Mouse (Mus musculus) megakaryocyte, embryonic 14.5 days (primary cell): Measurements from ENCODE around the gene Grk3. TPM values are rescaled to one million over a fixed set of nuclear protein-coding genes. Genes with fewer than 3 reads are reported as not detected.
A peak's percentile ranks its signal among the peaks of the same experiment; 100 is the strongest.

Experiments
- H3K27me3 ChIP-seq: replicated peaks from 2 replicates; pipeline ENCODE3; 2012; ENCODE audit warnings: inconsistent platforms
- H3K36me3 ChIP-seq: replicated peaks from 2 replicates; pipeline ENCODE3; 2012; ENCODE audit warnings: low read length, inconsistent platforms, mixed read lengths
- H3K4me1 ChIP-seq: 2 replicates; pipeline ENCODE4 v1.6.1; 2012; ENCODE audit warnings: inconsistent platforms
- H3K4me3 ChIP-seq: replicated peaks from 2 replicates; pipeline ENCODE3; 2012; ENCODE audit warnings: moderate library complexity, mild to moderate bottlenecking, inconsistent platforms
- H3K9me3 ChIP-seq: 2 replicates; pipeline ENCODE4 v1.6.1; 2012; ENCODE audit warnings: inconsistent platforms
- FLI1 ChIP-seq: IDR thresholded peaks from 2 replicates; pipeline ENCODE4 v1.6.1; 2012; ENCODE audit warnings: low read length, inconsistent platforms, mixed read lengths
- GATA1 ChIP-seq: IDR thresholded peaks from 3 replicates; pipeline ENCODE4 v1.6.1; 2012; ENCODE audit warnings: mixed read lengths, low read length, inconsistent platforms, borderline replicate concordance
- polyA plus RNA-seq: library from polyadenylated mRNA; stranded (reverse); fragments of >175 nt; gene quantifications from 2 replicates; pipeline ENCODE4 v1.2.3, GENCODE M21; 2012; ENCODE audit warnings: low replicate concordance; ENCODE audit not compliant: insufficient read depth

Grk3 gene
- polyA plus RNA-seq, 1 experiment = 0.40 TPM

DNA sequence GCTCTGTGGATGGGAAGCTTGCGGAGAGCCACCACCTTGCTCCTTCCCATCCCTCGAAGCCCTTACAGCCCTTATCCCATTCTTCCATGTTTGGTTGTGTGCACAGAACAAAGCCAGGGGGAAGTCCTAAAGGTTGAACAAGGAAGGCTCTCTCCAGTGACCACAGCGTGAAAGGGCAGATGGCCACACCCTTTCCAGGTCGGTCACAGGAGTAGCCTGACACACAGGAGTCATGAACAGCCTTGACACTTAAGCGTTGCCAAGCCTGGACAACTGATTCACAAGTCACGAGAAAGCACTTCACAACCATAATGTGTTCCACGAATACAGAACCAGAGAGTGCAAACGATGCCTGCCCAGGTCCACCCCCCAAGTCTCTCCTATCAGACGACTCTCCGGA lies 3.7 kb downstream of the Grk3 start:
- no peaks in the 10 kb centered on the region for H3K36me3 ChIP-seq
- H3K4me3 ChIP-seq = no peak overlapping the region
- TF ChIP-seq GATA1 (no peak), FLI1 (no peak)
- H3K27me3 ChIP-seq = peaks cover 40% of the 10 kb centered on the region
- peaks cover 8% of the 10 kb centered on the region; the same call in 1 of the 2 replicates for H3K4me1 ChIP-seq
- H3K9me3 ChIP-seq = no peaks in the 10 kb centered on the region

DNA sequence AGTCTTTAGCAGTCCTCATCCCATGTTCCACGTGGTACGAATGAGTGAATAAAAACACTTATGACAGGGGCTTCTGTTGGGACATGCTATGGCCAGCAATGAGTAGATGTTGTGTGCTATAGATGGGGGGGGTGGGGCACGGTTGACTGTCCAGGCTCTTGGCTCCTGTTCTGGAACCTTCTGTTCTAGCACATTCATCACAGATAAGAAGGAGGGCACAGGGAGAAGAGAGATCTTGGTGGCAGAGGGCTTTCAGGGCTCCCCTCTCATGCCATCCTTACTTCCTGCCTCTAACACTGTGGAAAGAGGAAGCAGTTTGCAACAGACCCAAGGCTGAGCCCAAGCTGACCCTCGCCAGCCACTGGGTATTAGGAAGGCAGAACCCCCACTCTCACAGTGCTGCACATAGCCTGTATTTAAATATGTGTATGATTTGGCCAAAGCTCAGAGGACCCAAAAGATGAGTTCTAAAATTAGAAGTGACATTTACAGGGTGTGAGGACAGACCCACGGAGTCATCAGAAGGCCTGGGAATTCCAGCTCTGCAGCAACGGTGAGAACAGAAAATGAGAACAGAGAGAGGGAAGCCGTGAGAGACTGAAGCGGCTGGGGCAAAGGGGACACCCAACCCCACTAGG lies 6.3 kb downstream of the Grk3 start:
- TF ChIP-seq GATA1 (no peak), FLI1 (no peak)
- no peaks in the 10 kb centered on the region for H3K9me3 ChIP-seq
- no peak overlapping the region for H3K4me3 ChIP-seq
- H3K36me3 ChIP-seq = no peaks in the 10 kb centered on the region
- H3K27me3 ChIP-seq = peaks cover 25% of the 10 kb centered on the region
- peaks cover 4% of the 10 kb centered on the region; the same call in 1 of the 2 replicates for H3K4me1 ChIP-seq

DNA sequence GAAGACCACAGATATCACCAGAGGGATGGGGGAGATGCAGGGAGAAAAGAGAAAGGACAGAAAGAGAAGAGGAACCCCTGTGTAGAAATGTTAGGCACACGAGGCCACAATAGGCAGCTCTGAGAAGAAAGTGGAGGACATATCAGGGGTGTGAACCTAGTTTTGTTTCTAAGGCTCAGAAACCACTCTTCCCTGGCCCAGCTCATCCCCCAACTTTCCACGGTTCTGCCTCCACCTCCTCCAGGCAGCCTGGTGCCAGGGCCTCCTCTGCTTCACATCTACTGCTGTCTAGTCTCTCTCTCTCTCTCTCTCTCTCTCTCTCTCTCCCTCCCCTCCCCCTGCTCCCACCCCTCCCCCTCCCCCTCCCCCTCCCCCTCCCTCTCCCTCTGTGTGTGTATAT lies 7.1 kb downstream of the Grk3 start:
- H3K36me3 ChIP-seq = no peaks in the 10 kb centered on the region
- TF ChIP-seq GATA1 (no peak), FLI1 (no peak)
- H3K9me3 ChIP-seq = no peaks in the 10 kb centered on the region
- H3K27me3 ChIP-seq = peaks cover 18% of the 10 kb centered on the region
- no peak overlapping the region for H3K4me3 ChIP-seq
- peaks cover 4% of the 10 kb centered on the region; the same call in 1 of the 2 replicates for H3K4me1 ChIP-seq

DNA sequence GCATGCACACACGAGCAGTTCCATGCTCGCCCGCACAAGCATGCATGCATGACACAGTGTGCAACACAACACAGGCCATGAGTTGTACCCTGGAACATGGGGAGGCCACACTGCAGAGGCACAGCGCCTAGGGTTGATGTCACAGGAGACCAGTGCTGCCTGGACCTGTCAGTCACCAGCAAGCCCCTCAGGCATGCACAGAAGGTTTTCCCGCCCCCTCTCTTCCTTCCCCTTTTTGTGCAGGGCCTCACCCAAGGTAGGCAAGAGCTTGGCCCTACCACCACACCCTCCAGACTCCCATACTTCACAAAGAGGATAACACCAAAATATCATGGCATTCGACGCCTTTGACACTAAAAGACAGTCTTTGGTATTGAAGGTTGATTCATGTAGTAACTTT lies 8.6 kb downstream of the Grk3 start:
- peaks cover 16% of the 10 kb centered on the region for H3K27me3 ChIP-seq
- TF ChIP-seq GATA1 (no peak), FLI1 (no peak)
- no peaks in the 10 kb centered on the region for H3K9me3 ChIP-seq
- H3K4me3 ChIP-seq = peak overlapping the region; percentile 70
- peaks cover 4% of the 10 kb centered on the region; the same call in 1 of the 2 replicates for H3K4me1 ChIP-seq
- no peaks in the 10 kb centered on the region for H3K36me3 ChIP-seq

DNA sequence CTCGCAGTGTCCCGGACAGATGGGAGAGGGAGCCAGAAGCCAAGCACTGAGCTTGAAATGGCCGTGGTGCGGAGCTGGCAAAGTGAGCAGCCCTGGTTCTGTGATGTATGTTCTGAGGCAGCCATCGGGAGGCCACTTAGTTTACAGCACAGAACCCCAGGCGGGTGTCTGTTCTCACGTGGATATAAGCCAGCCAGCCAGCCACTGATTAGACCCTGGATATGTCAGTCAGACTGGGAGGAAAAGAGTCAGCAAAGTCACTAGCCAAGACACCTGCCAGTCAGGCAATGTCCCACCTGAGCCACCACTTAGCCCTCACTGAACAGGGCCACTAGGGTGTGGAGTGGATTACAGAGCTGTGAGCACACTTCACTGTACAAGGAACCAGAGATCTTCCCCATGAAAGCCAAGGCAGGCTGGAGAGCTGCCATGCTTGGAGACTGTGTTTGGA lies 9.6 kb downstream of the Grk3 start:
- 0 out of 2 replicates have a peak, but pooled peaks cover 2% of the 10 kb centered on the region for H3K9me3 ChIP-seq
- TF ChIP-seq GATA1 (no peak), FLI1 (no peak)
- H3K4me3 ChIP-seq = no peak overlapping the region
- H3K4me1 ChIP-seq = peaks cover 6% of the 10 kb centered on the region; the same call in 1 of the 2 replicates
- H3K27me3 ChIP-seq = peaks cover 14% of the 10 kb centered on the region
- no peaks in the 10 kb centered on the region for H3K36me3 ChIP-seq

DNA sequence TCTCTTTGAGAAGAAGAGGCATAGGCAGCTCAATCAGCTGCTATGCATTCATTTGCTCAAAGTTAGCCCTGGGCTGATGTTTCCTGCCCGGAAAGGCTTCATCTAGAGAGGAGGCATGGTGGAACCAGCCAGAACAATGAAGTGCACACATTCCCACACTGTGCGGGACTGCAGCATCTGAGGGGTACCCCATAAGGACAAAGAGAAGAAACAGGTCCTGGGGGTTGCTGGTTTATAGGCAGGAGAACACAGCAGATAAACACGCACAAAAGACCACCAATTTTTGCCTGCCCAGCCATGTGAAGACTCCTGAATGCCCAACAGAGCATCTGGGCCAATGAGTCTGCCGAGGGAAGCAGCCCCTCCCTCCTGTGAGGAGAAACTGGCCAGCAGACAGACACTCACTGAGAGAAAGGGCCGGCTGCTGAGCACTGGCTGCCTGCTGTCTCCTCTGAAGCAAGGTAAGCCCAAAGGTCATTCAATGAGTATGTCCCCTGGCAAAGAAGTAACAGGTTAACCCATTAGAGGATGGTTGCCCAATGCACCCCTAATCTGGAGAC lies 12.7 kb downstream of the Grk3 start:
- 0 out of 2 replicates have a peak, but pooled peaks cover 2% of the 10 kb centered on the region for H3K9me3 ChIP-seq
- no peak overlapping the region for H3K4me3 ChIP-seq
- no peaks in the 10 kb centered on the region for H3K36me3 ChIP-seq
- H3K27me3 ChIP-seq = peaks cover 13% of the 10 kb centered on the region
- H3K4me1 ChIP-seq = peaks cover 8% of the 10 kb centered on the region; the same call in 1 of the 2 replicates
- no peak for TF ChIP-seq FLI1
- no peak for TF ChIP-seq GATA1

DNA sequence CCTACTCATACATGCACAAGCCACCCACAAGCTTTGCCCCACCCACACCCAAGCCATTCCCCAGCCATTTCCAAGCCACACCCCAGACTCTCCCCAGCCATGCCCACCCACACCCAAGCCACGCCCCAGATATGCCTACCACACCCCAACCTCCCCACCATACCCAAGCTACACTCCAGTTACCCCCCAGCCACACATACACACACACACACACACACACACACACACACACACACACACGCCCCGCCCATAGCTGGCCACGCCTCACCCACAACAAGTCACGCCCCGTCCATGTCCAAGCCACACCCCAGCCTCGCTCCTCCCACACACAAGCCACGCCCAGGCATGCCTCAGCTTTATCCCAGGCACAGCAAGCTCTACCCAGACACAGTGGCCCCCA lies 16.4 kb downstream of the Grk3 start:
- H3K4me3 ChIP-seq = no peak overlapping the region
- peaks cover 8% of the 10 kb centered on the region for H3K9me3 ChIP-seq
- peaks cover 4% of the 10 kb centered on the region; the same call in 1 of the 2 replicates for H3K4me1 ChIP-seq
- no peaks in the 10 kb centered on the region for H3K36me3 ChIP-seq
- TF ChIP-seq FLI1 (no peak), GATA1 (no peak)
- peaks cover 5% of the 10 kb centered on the region for H3K27me3 ChIP-seq

DNA sequence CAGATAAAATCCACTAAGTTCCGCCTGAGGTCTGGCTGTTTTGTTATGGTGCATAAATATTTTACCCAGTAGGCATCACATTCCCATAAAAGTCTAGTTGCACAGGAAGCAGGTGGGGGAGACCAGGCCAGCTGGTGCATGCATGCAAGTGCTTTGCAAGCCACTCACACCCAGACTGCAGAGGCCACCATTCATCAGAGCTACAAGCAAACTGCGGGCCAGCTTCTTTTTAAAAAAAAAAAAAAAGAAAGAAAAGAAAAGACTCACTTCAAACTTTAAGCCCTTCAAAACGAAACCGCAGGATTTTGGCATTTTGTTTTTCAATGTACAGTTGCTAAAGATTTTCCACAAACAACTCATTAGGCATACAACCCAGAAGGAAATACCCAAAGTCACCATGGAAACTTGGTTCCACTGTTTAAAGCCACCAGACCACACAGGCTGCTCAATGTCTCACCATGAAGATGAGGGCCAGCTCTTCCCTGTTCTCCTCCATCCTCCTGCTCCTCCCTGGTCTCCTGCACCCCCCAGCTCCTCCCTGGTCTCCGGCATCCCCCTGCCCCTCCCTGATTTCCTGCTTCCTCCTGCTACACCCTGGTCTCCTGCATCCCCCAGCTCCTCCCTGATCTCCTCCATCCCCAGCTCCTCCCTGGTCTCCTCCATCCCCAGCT lies 17.9 kb downstream of the Grk3 start:
- TF ChIP-seq FLI1 (no peak), GATA1 (no peak)
- Histone ChIP-seq H3K27me3 (peaks cover 4% of the 10 kb centered on the region), H3K4me3 (no peak overlapping the region), H3K9me3 (peaks cover 8% of the 10 kb centered on the region), H3K4me1 (peaks cover 4% of the 10 kb centered on the region; the same call in 1 of the 2 replicates), H3K36me3 (no peaks in the 10 kb centered on the region)

DNA sequence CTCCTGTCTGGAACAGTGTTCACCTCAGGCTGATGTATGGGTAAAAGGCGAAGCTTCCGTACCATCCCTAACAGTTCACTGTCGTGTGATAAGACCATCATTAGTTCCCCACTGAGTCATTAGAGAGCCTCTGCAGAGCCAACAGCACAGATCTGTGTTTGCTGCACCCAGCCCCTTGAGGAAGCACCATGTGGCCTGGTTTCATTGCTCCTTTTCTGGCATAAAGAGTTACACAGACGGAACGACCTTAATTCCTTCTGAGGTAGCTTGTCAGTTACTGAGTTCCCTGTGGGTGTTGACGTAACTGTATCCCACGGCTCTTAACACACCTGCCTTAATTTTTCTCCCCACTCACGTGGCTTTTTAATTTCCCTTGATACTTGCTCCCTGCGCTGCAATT lies 24.3 kb downstream of the Grk3 start:
- no peak overlapping the region for H3K4me3 ChIP-seq
- no peak for TF ChIP-seq FLI1
- TF ChIP-seq GATA1 = no peak
- no peaks in the 10 kb centered on the region for H3K4me1 ChIP-seq
- H3K36me3 ChIP-seq = no peaks in the 10 kb centered on the region
- H3K27me3 ChIP-seq = peaks cover 2% of the 10 kb centered on the region
- peaks cover 7% of the 10 kb centered on the region for H3K9me3 ChIP-seq

DNA sequence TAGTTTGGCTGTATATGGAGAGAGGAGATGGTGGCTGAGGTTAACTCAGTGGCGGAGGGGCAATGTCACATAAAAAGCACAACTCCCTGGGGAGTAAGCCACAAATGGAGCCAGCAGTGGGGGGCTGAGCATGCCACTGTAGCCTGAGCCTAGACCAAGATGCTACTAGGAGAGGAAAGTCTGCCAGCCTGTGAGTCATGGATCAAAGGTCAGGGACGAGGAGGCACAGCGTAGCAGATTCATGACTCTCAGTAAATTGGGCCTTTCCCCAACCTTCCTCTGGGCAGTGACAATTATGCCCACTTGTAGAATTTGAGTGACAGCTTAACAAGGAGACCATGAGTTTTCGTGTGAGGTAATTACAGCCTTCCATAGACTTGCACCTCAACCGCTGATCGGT lies 33.7 kb downstream of the Grk3 start:
- Histone ChIP-seq H3K9me3 (peaks cover 15% of the 10 kb centered on the region; the same call in 1 of the 2 replicates), H3K36me3 (no peaks in the 10 kb centered on the region), H3K4me1 (no peaks in the 10 kb centered on the region), H3K27me3 (peaks cover 4% of the 10 kb centered on the region), H3K4me3 (no peak overlapping the region)
- TF ChIP-seq FLI1 = no peak
